22 mouse cellular contexts compared by ENCODE assay signal in the genomic region with DNA sequence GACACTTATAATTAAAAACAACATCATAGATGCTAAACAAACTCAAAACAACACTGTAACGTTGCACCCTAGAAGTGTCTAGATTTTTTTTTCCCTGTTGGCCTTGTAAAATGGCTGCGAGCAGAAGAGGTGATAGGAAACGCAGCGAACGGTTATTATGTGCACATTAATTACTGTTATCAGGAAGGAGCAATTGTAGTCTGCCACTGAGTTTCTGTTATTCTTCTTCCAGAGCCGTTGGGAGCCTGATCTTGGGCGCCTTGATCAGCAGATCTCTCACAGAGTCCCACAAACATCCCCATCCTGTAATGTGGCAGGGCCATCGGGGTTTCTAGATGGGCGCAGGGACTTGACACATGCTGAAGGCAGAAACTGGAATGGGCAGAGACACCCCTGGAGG. TPM values are rescaled to one million over a fixed set of nuclear protein-coding genes. Genes with fewer than 3 reads are reported as not detected.
DNase-seq lines count a peak whose midpoint lies in the region; ATAC-seq lines count a peak whose summit lies in the region.
"Had no signal": no experiment of that assay in that cellular context is flagged by ENCODE, and none has a peak within 500 bp of the region (broad histone marks: within the 10 kb centered on the region; RNA-seq: fewer than 3 reads in every experiment).

No protein-coding gene starts in this region.

- no peak for ATAC-seq in forebrain, embryonic 11.5 days (replicated peaks; ENCODE audit: low FRiP score)
- no peak for ATAC-seq in forebrain, embryonic 16.5 days
- ATAC-seq: CD4-positive, CD25-positive, alpha-beta regulatory T cell, adult 4 months; forebrain, embryonic 14.5 days; forebrain, postnatal 0 days had no signal

- no peaks in the 10 kb centered on the region for H3K4me1 ChIP-seq in forebrain, embryonic 11.5 days (replicated peaks; ENCODE audit: control insufficient read depth, insufficient read depth, low read length)
- no peaks in the 10 kb centered on the region for H3K4me1 ChIP-seq in forebrain, embryonic 16.5 days (replicated peaks; ENCODE audit: control insufficient read depth, insufficient read depth, low read length)
- H3K4me1 ChIP-seq in heart, embryonic 10.5 days: 0 out of 2 replicates have a peak, but pooled peaks cover 3% of the 10 kb centered on the region
- H3K4me1 ChIP-seq: forebrain, embryonic 12.5 days had no signal

- H3K36me3 ChIP-seq in forebrain, embryonic 11.5 days (ENCODE audit: control insufficient read depth, insufficient read depth, low read length): no peaks in the 10 kb centered on the region
- H3K36me3 ChIP-seq in forebrain, embryonic 16.5 days (ENCODE audit: control insufficient read depth, insufficient read depth): no peaks in the 10 kb centered on the region
- no peaks in the 10 kb centered on the region for H3K36me3 ChIP-seq in heart, embryonic 10.5 days
- H3K36me3 ChIP-seq: embryonic facial prominence, embryonic 10.5 days; embryonic facial prominence, embryonic 12.5 days; forebrain, embryonic 12.5 days; G1E had no signal

- no peak overlapping the region for H3K27ac ChIP-seq in forebrain, embryonic 11.5 days (ENCODE audit: low read depth, low read length)
- H3K27ac ChIP-seq in forebrain, embryonic 16.5 days (ENCODE audit: low read length): no peak overlapping the region
- H3K27ac ChIP-seq in heart, embryonic 10.5 days: no peak overlapping the region
- H3K27ac ChIP-seq: embryonic facial prominence, embryonic 10.5 days; embryonic facial prominence, embryonic 12.5 days; forebrain, embryonic 12.5 days had no signal

- no peak overlapping the region for H3K4me2 ChIP-seq in forebrain, embryonic 11.5 days (ENCODE audit: low read depth, low read length, severe bottlenecking)
- no peak overlapping the region for H3K4me2 ChIP-seq in forebrain, embryonic 16.5 days (ENCODE audit: low read length)
- H3K4me2 ChIP-seq: embryonic facial prominence, embryonic 12.5 days; forebrain, embryonic 12.5 days had no signal

- DNase-seq in forebrain, embryonic 11.5 days (ENCODE audit: low spot score): peak; percentile 20
- DNase-seq in heart, embryonic 10.5 days (ENCODE audit: low spot score): peak; percentile 24
- DNase-seq in heart, postnatal 25 days (ENCODE audit: low spot score): no peak
- DNase-seq in ovary, postnatal 14 days (ENCODE audit: low spot score): no peak
- DNase-seq: adrenal gland, adult 2 months; adrenal gland, postnatal 10 days; adrenal gland, postnatal 25 days; B cell, adult 2 months; cerebellum, adult 11-12 months; cerebellum, adult 2 months; cerebellum, adult 9-10 months; cerebellum, postnatal 10 days; cerebellum, postnatal 25 days; forebrain, postnatal 0 days had no signal

- no peaks in the 10 kb centered on the region for H3K27me3 ChIP-seq in forebrain, embryonic 11.5 days (ENCODE audit: control insufficient read depth, insufficient read depth, low read length)
- no peaks in the 10 kb centered on the region for H3K27me3 ChIP-seq in forebrain, embryonic 16.5 days (replicated peaks; ENCODE audit: control insufficient read depth, insufficient read depth, low read length)
- H3K27me3 ChIP-seq in heart, embryonic 10.5 days (ENCODE audit: insufficient read depth, poor library complexity, severe bottlenecking): no peaks in the 10 kb centered on the region
- H3K27me3 ChIP-seq: embryonic facial prominence, embryonic 12.5 days; forebrain, embryonic 12.5 days had no signal

- H3K4me3 ChIP-seq in forebrain, embryonic 11.5 days (ENCODE audit: low read depth, low read length): no peak overlapping the region
- no peak overlapping the region for H3K4me3 ChIP-seq in forebrain, embryonic 16.5 days (replicated peaks; ENCODE audit: low read length)
- H3K4me3 ChIP-seq in heart, embryonic 10.5 days: no peak overlapping the region
- H3K4me3 ChIP-seq: embryonic facial prominence, embryonic 10.5 days; embryonic facial prominence, embryonic 12.5 days; forebrain, embryonic 12.5 days had no signal

- no peak overlapping the region for H3K9ac ChIP-seq in forebrain, embryonic 11.5 days (ENCODE audit: low read length)
- no peak overlapping the region for H3K9ac ChIP-seq in forebrain, embryonic 16.5 days (replicated peaks; ENCODE audit: low read depth, low read length)
- H3K9ac ChIP-seq: embryonic facial prominence, embryonic 12.5 days; forebrain, embryonic 12.5 days; forebrain, postnatal 0 days had no signal

- 85% methylated on average over 9 of the region's 9 CpGs for WGBS in forebrain, embryonic 11.5 days
- 79% methylated on average over 9 of the region's 9 CpGs for WGBS in forebrain, embryonic 16.5 days
- WGBS in heart, embryonic 10.5 days: 80% methylated on average over 9 of the region's 9 CpGs

- H3K9me3 ChIP-seq in forebrain, embryonic 11.5 days (ENCODE audit: control insufficient read depth, low read length): no peaks in the 10 kb centered on the region
- H3K9me3 ChIP-seq in forebrain, embryonic 16.5 days (ENCODE audit: control insufficient read depth, low read length): no peaks in the 10 kb centered on the region
- no peaks in the 10 kb centered on the region for H3K9me3 ChIP-seq in heart, embryonic 10.5 days
- H3K9me3 ChIP-seq: embryonic facial prominence, embryonic 10.5 days; embryonic facial prominence, embryonic 12.5 days; forebrain, embryonic 12.5 days; G1E had no signal

- intact Hi-C loops in heart, postnatal 25 days (cut with DNase I): no loop called here

RNA-seq across cellular contexts. Expression of gene Tgfa, which starts 28.6 kb away (rescaled TPM):
- 1.7 and 1.9 TPM in 2 replicates for polyA plus RNA-seq in forebrain, embryonic 11.5 days (2014; fragmentation: Nextera tagmentation; extraction: Ambion mirVana)
- 14.6 and 19.7 TPM in 2 replicates for polyA plus RNA-seq in forebrain, embryonic 16.5 days (2015; fragmentation: Nextera tagmentation; extraction: Ambion mirVana)
- polyA plus RNA-seq in heart, embryonic 10.5 days (2016; fragmentation: Nextera tagmentation; extraction: Ambion mirVana): 3.2 and 3.7 TPM in 2 replicates
- total RNA-seq in heart, postnatal 25 days (2021): 1 to 10 TPM; 1.6 to 1.7 TPM
- total RNA-seq: CH12.LX had no signal

Comparison
In these comparisons a context has a peak if more than half of its experiments do, and no peak if none do; other contexts are left out.
1. DNase-seq: peak in forebrain, embryonic 11.5 days (single experiment) and heart, embryonic 10.5 days (single experiment); none in heart, postnatal 25 days (single experiment) and ovary, postnatal 14 days (single experiment).